Mouse (Mus musculus): ENCODE results near the gene Slpi. TPM values are rescaled to one million over a fixed set of nuclear protein-coding genes. Genes with fewer than 3 reads are reported as not detected.

Gene Slpi
- polyA plus RNA-seq, 1 experiment from 2014 or later, result 9.4 TPM

DNA sequence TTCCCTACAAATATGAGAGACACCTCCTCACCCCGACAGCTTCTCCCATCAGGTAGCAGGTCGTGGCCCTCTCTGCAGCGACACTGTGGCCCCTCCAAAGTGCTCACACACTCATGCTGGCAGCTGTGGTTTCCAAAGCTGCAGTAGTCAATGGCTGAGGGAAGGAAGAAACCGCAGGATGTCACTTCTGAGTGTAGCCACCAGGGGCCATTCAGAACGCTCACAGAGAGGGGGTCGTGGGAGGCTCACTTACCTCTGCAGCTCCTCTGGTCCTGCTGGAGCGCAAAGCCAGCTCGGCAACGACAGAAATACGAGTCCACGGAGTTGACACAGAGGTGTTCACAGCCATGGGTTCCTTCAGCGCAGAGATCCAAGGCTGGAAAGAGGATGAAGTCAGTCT, 8.0 kb upstream of the Slpi start:
- ATAC-seq (replicated peaks; ENCODE audit: low FRiP score) (no peak), DNase-seq (ENCODE audit: low spot score) (no peak)
- H3K27ac ChIP-seq (ENCODE audit: low read depth, low read length), result no peak overlapping the region
- H3K36me3 ChIP-seq (ENCODE audit: control insufficient read depth, insufficient read depth, low read length), result no peaks in the 10 kb centered on the region
- H3K4me2 ChIP-seq, result no peak overlapping the region
- no peak overlapping the region for H3K4me3 ChIP-seq (ENCODE audit: low read depth, low read length)
- no peaks in the 10 kb centered on the region for H3K4me1 ChIP-seq (replicated peaks; ENCODE audit: control insufficient read depth, insufficient read depth, low read length)
- peaks cover 37% of the 10 kb centered on the region for H3K27me3 ChIP-seq (replicated peaks; ENCODE audit: control insufficient read depth, insufficient read depth, low read length)
- 60% methylated on average over 12 of the region's 12 CpGs for WGBS
- 0 out of 2 replicates have a peak, but pooled peaks cover 2% of the 10 kb centered on the region for H3K9me3 ChIP-seq (ENCODE audit: control insufficient read depth, low read length)
- H3K9ac ChIP-seq (ENCODE audit: low read depth, low read length), result no peak overlapping the region

GRCm38 (mm10) chr2:164396076-164396475, 7.2 kb upstream of the Slpi start:
- Histone ChIP-seq H3K27ac (ENCODE audit: low read depth, low read length) (no peak overlapping the region), H3K4me1 (replicated peaks; ENCODE audit: control insufficient read depth, insufficient read depth, low read length) (no peaks in the 10 kb centered on the region), H3K9ac (ENCODE audit: low read depth, low read length) (no peak overlapping the region), H3K4me3 (ENCODE audit: low read depth, low read length) (no peak overlapping the region), H3K27me3 (replicated peaks; ENCODE audit: control insufficient read depth, insufficient read depth, low read length) (peaks cover 29% of the 10 kb centered on the region), H3K9me3 (ENCODE audit: control insufficient read depth, low read length) (0 out of 2 replicates have a peak, but pooled peaks cover 2% of the 10 kb centered on the region), H3K4me2 (no peak overlapping the region), H3K36me3 (ENCODE audit: control insufficient read depth, insufficient read depth, low read length) (no peaks in the 10 kb centered on the region)
- DNase-seq (ENCODE audit: low spot score), result no peak
- no peak for ATAC-seq (replicated peaks; ENCODE audit: low FRiP score)
- 85% methylated on average over 7 of the region's 7 CpGs for WGBS

GRCm38 (mm10) chr2:164393126-164393525, 4.2 kb upstream of the Slpi start:
- Histone ChIP-seq H3K9me3 (ENCODE audit: control insufficient read depth, low read length) (0 out of 2 replicates have a peak, but pooled peaks cover 2% of the 10 kb centered on the region), H3K27ac (ENCODE audit: low read depth, low read length) (no peak overlapping the region), H3K4me2 (no peak overlapping the region), H3K4me3 (ENCODE audit: low read depth, low read length) (no peak overlapping the region), H3K9ac (ENCODE audit: low read depth, low read length) (no peak overlapping the region), H3K4me1 (replicated peaks; ENCODE audit: control insufficient read depth, insufficient read depth, low read length) (no peaks in the 10 kb centered on the region), H3K36me3 (ENCODE audit: control insufficient read depth, insufficient read depth, low read length) (no peaks in the 10 kb centered on the region), H3K27me3 (replicated peaks; ENCODE audit: control insufficient read depth, insufficient read depth, low read length) (peaks cover 21% of the 10 kb centered on the region)
- DNase-seq (ENCODE audit: low spot score) (no peak), ATAC-seq (replicated peaks; ENCODE audit: low FRiP score) (no peak)
- 62% methylated on average over 29 of the region's 29 CpGs for WGBS

- DNase-seq (ENCODE audit: low spot score), result peak; percentile 81
- Histone ChIP-seq H3K27me3 (replicated peaks; ENCODE audit: control insufficient read depth, insufficient read depth, low read length) (peaks cover 32% of the 10 kb centered on the region), H3K9me3 (ENCODE audit: control insufficient read depth, low read length) (no peaks in the 10 kb centered on the region), H3K36me3 (ENCODE audit: control insufficient read depth, insufficient read depth, low read length) (no peaks in the 10 kb centered on the region), H3K27ac (ENCODE audit: low read depth, low read length) (no peak overlapping the region), H3K4me3 (ENCODE audit: low read depth, low read length) (peak overlapping the region; percentile 47), H3K4me2 (peak overlapping the region; percentile 71), H3K9ac (ENCODE audit: low read depth, low read length) (no peak overlapping the region), H3K4me1 (replicated peaks; ENCODE audit: control insufficient read depth, insufficient read depth, low read length) (no peaks in the 10 kb centered on the region; the same call in 1 of the 2 replicates)
- WGBS, result under 1% methylated on average over 30 of the region's 30 CpGs
- peak; percentile 63; the same call in 1 of the 2 replicates for ATAC-seq (replicated peaks; ENCODE audit: low FRiP score)
Observed at GRCm38 (mm10) chr2:164389499-164389898, 604 bp upstream of the Slpi start.

GRCm38 (mm10) chr2:164386953-164387352, 1.9 kb downstream of the Slpi start:
- H3K4me3 ChIP-seq (ENCODE audit: low read depth, low read length), result no peak overlapping the region
- no peak overlapping the region for H3K27ac ChIP-seq (ENCODE audit: low read depth, low read length)
- DNase-seq (ENCODE audit: low spot score) (no peak), ATAC-seq (replicated peaks; ENCODE audit: low FRiP score) (no peak)
- H3K36me3 ChIP-seq (ENCODE audit: control insufficient read depth, insufficient read depth, low read length), result no peaks in the 10 kb centered on the region
- H3K9me3 ChIP-seq (ENCODE audit: control insufficient read depth, low read length), result no peaks in the 10 kb centered on the region
- no peak overlapping the region for H3K4me2 ChIP-seq
- no peaks in the 10 kb centered on the region; the same call in 1 of the 2 replicates for H3K4me1 ChIP-seq (replicated peaks; ENCODE audit: control insufficient read depth, insufficient read depth, low read length)
- H3K27me3 ChIP-seq (replicated peaks; ENCODE audit: control insufficient read depth, insufficient read depth, low read length), result peaks cover 28% of the 10 kb centered on the region
- no peak overlapping the region for H3K9ac ChIP-seq (ENCODE audit: low read depth, low read length)
- 6% methylated on average over 8 of the region's 8 CpGs for WGBS

DNA sequence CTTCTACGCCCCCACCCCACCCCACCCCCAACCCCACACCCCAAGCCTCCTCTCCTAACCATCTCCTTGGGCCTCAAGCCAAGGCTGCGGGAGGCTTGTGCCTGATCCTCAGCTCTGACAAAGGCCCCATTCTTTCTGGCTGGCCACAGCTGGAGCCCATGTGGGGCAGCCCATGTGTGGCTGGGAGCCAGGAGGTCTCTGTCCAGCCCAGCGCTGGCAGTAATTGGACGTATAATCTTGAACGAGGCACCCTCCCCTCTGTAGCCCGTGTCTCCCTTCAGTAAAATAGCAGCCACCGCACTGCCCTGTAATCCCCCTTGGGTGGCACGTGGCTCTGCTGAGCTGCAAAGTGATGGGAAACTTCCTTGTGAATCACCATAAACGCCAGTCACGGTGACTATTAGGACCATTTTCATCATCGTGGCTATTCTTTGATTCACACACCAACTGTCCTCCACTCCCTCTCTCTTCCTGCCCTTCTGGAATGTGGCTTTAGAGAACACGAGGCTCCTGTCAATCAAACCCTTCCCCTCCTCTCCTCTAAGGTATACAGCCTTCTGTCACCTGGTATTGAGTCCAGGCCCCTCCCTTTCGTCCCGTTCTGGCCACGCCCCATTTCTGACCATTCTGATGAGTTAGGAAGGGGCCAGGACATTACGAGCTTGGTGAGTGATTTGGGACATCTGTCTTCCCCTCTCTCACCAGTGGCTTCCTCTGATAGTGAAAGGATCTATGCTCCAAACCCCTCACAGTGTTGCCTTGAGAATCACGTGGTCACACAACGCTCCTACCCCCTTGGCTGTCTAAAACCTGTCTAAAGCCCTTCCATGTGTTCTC, 2.8 kb downstream of the Slpi start:
- Histone ChIP-seq H3K36me3 (ENCODE audit: control insufficient read depth, insufficient read depth, low read length) (no peaks in the 10 kb centered on the region), H3K27me3 (replicated peaks; ENCODE audit: control insufficient read depth, insufficient read depth, low read length) (peaks cover 28% of the 10 kb centered on the region), H3K4me3 (ENCODE audit: low read depth, low read length) (no peak overlapping the region), H3K9me3 (ENCODE audit: control insufficient read depth, low read length) (no peaks in the 10 kb centered on the region), H3K4me1 (replicated peaks; ENCODE audit: control insufficient read depth, insufficient read depth, low read length) (no peaks in the 10 kb centered on the region; the same call in 1 of the 2 replicates), H3K4me2 (no peak overlapping the region), H3K9ac (ENCODE audit: low read depth, low read length) (no peak overlapping the region), H3K27ac (ENCODE audit: low read depth, low read length) (no peak overlapping the region)
- DNase-seq (ENCODE audit: low spot score) (no peak), ATAC-seq (replicated peaks; ENCODE audit: low FRiP score) (no peak)
- WGBS, result 25% methylated on average over 18 of the region's 18 CpGs

GRCm38 (mm10) chr2:164383656-164384399, 5.1 kb downstream of the Slpi start:
- ATAC-seq (replicated peaks; ENCODE audit: low FRiP score) (no peak), DNase-seq (ENCODE audit: low spot score) (no peak)
- Histone ChIP-seq H3K4me3 (ENCODE audit: low read depth, low read length) (no peak overlapping the region), H3K4me1 (replicated peaks; ENCODE audit: control insufficient read depth, insufficient read depth, low read length) (no peaks in the 10 kb centered on the region; the same call in 1 of the 2 replicates), H3K36me3 (ENCODE audit: control insufficient read depth, insufficient read depth, low read length) (no peaks in the 10 kb centered on the region), H3K9me3 (ENCODE audit: control insufficient read depth, low read length) (no peaks in the 10 kb centered on the region), H3K9ac (ENCODE audit: low read depth, low read length) (no peak overlapping the region), H3K27ac (ENCODE audit: low read depth, low read length) (no peak overlapping the region), H3K4me2 (no peak overlapping the region), H3K27me3 (replicated peaks; ENCODE audit: control insufficient read depth, insufficient read depth, low read length) (peaks cover 18% of the 10 kb centered on the region)
- WGBS, result 55% methylated on average over 11 of the region's 11 CpGs

DNA sequence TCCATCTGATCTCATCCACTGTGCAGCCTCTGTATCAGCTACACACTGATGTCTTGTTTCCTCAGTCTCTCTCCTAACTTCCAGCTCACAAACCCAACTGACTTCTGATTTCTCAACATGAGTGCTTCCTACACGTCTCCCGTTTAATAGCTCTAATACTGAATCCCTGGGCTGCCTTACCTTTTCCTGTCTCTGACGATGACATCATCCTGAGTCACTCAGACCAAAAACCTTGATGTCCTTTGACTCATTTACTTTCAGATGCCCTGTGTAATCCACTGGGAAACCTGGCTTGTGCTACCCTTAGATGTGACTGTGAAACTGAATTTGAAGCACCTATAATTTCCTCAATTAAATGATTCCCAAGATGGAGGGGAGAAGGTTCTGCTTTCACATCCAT, 5.9 kb downstream of the Slpi start:
- no peak overlapping the region for H3K4me2 ChIP-seq
- ATAC-seq (replicated peaks; ENCODE audit: low FRiP score) (no peak), DNase-seq (ENCODE audit: low spot score) (no peak)
- no peaks in the 10 kb centered on the region; the same call in 1 of the 2 replicates for H3K4me1 ChIP-seq (replicated peaks; ENCODE audit: control insufficient read depth, insufficient read depth, low read length)
- no peak overlapping the region for H3K9ac ChIP-seq (ENCODE audit: low read depth, low read length)
- no peaks in the 10 kb centered on the region for H3K9me3 ChIP-seq (ENCODE audit: control insufficient read depth, low read length)
- no peak overlapping the region for H3K27ac ChIP-seq (ENCODE audit: low read depth, low read length)
- H3K36me3 ChIP-seq (ENCODE audit: control insufficient read depth, insufficient read depth, low read length), result no peaks in the 10 kb centered on the region
- peaks cover 10% of the 10 kb centered on the region; the same call in 1 of the 2 replicates for H3K27me3 ChIP-seq (replicated peaks; ENCODE audit: control insufficient read depth, insufficient read depth, low read length)
- no peak overlapping the region for H3K4me3 ChIP-seq (ENCODE audit: low read depth, low read length)
- 60% methylated on average over 3 of the region's 3 CpGs for WGBS
